Mouse (Mus musculus): ENCODE data around the gene Atp1a1.

Atp1a1 gene

GRCm38 (mm10) chr3:101593266-101593651 is 11.2 kb downstream of the Atp1a1 start:
- DNase-seq (ENCODE audit: low spot score) = no peak

- no peak for DNase-seq (ENCODE audit: low spot score)
These were observed 11.9 kb downstream of the Atp1a1 start for GRCm38 (mm10) chr3:101592281-101593265.

DNA sequence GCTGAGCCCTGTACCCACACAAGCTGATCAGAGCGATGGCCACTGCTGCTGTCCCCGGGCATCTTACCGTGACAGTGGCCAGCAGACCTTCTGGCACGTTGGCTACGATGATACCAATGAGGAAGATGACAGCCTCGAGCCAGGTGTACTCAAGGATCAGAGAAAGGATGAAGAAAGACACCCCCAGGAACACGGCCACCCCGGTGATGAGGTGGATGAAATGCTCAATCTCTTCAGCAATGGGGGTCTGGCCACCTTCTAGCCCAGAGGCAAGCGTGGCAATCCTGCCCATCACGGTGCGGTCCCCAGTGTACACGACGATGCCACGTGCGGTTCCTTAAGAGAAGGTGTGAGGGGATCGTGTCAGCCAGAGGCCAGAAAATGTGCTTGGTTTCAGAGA is 14.1 kb downstream of the Atp1a1 start:
- DNase-seq (ENCODE audit: low spot score) = no peak

DNA sequence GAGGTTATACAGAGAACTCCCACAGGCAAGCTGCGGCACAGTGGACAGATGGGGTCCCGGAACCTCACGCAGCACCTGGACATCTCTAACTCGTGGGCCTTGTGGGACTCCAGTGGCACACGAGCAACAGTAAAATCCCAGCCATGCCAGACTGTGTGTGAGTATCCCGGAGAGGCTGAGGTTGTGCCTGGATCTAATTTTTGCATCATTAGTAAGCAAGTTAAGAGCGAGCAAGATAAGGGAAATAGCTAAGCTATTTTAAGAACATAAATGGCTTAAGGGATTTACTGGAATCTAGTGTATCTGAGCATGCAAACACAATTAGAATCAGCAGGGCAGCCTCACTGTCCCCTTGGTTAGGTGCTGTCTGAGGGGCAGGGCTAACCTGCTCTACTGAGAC is 16.2 kb downstream of the Atp1a1 start:
- DNase-seq (ENCODE audit: low spot score) = no peak

- no peak for DNase-seq (ENCODE audit: low spot score)
These were observed 17.7 kb downstream of the Atp1a1 start for GRCm38 (mm10) chr3:101586794-101587193.

DNA sequence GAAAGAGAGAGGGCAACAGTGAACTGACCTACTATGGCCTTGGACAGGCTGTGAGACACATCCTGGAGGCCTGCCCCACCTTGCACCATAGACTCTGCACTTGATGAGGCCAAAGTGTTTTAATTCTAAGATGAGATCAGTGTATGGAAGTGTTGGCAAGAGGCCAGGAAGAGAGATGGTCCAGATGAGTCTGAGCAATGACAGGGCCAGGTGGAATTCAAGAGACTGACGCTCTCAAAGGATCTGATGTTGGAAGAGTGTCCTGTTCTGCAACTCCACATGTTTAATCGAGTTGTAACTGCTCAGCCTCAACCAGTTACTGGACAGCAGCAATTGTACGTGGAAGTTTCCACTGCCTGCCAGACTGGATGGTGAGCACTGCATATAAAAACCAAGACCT is 26.4 kb downstream of the Atp1a1 start:
- DNase-seq (ENCODE audit: low spot score) = no peak

DNA sequence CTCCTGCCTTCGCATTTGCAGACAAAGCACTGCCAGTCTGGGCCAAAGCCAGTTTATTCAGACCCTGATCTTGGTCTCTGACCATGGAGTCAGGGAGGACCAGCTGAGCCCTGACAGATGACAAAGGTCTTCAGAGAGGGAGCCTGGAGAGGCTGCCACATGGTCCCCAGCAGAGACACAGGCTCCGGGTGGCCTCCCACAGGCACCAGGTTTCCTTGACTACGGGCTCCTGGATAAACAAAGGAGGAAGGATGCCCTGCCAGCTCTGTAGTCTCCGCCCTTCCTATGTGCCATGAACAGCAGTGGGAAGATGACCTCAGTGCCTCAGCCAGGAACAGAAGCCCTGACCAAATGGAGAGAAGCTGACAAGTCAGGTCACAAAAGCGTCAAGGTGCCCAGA is 27.1 kb downstream of the Atp1a1 start:
- DNase-seq (ENCODE audit: low spot score) = no peak

GRCm38 (mm10) chr3:101575527-101576085 is 28.9 kb downstream of the Atp1a1 start:
- DNase-seq (ENCODE audit: low spot score) = no peak

DNA sequence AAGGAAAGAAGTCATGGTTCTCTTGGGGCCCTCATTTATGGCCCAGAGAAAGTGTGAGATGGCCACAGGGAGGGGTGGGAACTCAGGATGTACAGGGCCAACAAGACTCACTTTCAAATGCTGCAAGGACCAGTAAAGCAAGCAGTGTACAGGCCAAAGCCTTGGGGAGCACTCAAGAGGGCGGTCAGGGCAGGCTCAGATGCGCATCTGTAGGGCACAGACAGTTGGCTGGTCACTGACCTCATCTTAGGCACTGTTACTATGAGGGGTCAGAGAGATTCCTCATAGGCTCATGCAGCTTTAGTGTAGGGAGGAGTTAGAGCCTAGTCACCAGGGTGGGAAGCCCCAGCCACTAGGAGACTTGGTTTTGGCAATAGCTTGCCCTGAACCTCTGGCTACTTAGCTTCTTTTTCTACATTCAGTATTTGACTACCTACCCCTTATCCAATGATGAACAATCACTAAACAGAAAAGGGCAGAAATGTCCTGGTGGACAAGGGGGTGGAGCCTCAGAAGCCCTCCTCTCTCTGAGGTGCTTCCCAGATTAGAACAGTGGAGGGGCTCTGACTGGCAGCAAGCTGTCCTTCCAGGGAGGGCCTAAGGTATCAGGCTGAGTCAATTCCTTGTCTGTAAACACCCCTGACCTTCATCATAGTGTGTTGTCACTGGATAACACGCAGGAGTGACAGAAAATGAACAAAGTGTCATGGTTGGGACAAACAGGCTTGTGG is 29.9 kb downstream of the Atp1a1 start:
- no peak for DNase-seq (ENCODE audit: low spot score)

DNA sequence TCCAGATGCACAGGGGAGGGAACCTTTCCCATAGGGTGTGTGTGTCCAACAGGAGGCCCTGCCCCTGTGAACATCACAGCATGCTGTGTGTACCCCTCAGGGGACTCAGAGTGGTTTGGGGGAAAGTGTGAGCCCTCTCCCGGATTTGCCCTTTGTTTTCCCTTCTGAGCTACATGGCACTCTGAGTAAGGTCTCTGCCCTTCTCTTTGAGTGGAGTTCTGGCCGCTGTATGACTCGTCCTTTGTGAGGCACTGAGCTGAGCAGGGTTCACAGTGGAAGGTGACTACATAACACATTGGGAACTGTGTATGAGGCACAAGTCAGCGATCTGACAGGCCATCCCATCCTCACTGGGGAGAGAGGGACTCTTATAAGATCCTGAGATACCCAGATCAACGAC is 31.5 kb downstream of the Atp1a1 start:
- no peak for DNase-seq (ENCODE audit: low spot score)

DNA sequence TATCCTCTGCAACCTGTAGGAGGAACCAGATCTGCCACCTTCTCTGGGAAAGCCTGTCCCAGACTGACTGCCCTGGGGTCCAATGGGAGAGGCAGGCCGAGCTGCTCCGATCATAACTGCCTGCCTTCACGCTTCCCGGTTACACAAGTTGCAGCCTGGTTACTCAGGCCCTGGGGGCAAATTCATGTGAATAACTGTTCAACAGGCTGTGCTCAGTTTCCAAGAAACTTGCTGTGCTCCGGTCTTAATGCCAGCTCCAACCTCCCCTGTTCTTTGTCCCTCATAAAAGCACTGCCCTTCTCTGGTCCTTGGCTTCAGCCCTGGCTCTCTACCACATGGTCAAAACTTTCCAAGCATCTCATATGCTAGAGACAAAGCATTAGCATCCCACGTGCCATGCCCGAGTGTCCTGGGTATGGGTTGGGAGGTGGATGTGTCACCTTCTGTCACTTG is 32.3 kb downstream of the Atp1a1 start:
- DNase-seq (ENCODE audit: low spot score) = no peak

GRCm38 (mm10) chr3:101571515-101572130 is 32.9 kb downstream of the Atp1a1 start:
- DNase-seq (ENCODE audit: low spot score) = no peak

- no peak for DNase-seq (ENCODE audit: low spot score)
These were observed 33.6 kb downstream of the Atp1a1 start for GRCm38 (mm10) chr3:101570747-101571514.

DNA sequence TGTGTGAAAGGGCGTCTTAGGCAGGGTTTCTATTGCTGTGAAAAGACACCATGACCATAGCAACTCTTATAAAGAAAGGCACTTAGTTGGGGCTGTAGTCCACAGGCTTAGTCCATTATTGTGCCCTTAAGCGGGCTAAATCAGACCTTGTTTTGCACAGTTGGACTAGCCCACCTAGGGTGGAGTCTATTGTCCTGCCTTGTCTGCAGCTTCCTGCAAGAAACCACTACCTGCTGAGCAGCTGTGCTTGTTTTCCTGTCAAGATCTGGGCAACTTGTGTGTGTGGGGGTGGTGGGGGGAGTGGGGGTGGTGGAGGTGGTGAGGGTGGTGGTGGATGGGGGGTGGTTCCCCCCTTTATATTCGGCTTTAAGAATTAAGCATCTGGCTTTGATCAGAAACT is 34.2 kb downstream of the Atp1a1 start:
- no peak for DNase-seq (ENCODE audit: low spot score)

GRCm38 (mm10) chr3:101568627-101569026 is 35.9 kb downstream of the Atp1a1 start:
- DNase-seq (ENCODE audit: low spot score) = no peak

GRCm38 (mm10) chr3:101564011-101564410 is 40.5 kb downstream of the Atp1a1 start:
- DNase-seq (ENCODE audit: low spot score) = no peak

DNA sequence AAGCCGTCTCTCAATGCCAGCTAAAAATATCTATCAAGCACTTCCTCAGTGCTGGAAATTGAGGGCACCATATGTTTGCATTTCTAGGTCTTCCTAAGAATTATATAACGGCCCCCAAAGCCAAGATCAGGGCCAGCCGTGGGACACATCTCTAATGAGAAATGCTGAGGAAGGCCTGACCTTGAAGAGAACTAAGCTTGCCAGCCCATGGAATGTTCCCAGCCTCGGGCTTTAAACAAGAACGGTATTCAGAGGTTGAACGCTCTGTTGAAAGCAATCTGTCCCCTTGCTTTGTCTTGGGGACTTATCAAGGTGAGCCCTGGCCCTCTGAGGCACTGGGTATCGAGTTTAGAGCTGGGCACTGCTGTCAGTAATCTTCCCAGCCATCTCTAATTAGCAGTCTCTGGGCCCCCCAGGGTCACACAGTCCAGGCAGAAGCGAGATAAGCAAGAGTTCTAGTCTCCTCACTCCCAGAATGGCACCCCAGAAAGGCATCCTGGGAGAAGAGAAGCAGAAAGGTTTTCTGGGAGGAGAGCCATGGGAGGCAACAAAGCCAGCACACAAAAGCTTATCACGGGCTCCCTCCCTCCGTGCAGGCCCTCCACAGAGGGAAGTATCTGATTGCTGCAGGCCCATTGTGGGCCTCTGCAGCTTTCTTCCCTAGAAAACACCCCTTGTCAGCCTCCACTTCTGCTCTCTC is 41.8 kb downstream of the Atp1a1 start:
- DNase-seq (ENCODE audit: low spot score) = peak; percentile 61

DNA sequence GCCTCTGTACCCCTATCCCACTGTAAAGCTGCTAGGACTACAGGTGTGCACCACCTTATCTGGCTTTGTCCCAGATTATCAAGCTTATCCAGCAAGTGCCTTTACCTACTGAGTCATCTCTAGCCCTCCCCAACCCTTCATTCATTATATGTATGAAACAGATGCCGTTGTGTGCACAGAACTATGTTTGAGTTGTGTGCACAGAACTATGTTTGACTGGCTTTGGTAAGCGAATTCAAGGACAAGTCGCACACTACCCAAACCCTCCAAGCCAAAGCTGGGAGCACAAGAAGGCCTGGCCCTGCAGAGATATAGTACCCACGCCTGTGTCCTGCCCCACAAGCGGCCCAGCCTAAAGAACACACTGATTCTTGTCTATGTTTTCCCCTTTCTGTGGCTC is 42.5 kb downstream of the Atp1a1 start:
- DNase-seq (ENCODE audit: low spot score) = peak; percentile 20

- no peak for DNase-seq (ENCODE audit: low spot score)
These were observed 43.5 kb downstream of the Atp1a1 start for GRCm38 (mm10) chr3:101560841-101561522.

DNA sequence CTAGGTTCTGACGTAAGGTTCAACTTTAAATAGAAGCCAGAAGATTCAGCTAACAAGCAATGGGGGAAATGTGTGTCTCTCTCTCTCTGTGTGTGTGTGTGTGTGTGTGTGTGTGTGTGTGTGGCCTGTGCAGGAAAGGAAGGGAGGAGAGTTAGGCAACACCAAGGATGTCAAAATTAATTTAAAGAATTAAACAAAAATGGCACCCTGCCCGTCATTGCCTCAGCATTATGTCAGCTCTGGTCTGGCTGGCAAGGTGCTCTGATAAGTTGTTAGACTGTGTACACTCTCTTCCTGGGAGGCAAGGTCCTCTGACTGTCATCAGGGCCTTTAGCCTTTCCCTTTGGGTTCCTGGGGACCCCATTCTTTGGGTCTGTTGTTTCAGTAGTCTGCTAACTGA is 47.8 kb downstream of the Atp1a1 start:
- no peak for DNase-seq (ENCODE audit: low spot score)
